Mouse (Mus musculus): ENCODE measurements around the gene Arfgef2.

Gene Arfgef2

DNA sequence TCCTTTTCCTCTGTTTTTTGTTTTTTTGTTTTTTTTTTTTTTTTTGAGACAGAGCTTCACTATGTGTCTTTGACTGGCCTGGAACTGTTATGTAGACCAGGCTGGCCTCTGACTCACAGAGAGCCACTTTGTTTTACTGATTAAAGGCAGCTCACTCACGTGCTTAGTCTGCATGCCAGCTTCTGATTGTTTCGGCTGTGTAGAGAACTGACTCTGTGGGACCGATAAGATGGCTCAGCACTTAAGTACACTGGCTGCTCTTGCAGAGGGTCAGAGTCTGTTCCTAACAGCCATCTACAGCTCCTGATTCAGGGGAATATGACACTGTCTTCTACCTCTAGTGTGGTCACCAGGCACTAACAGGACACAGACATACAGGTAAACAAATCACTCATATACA is 57.1 kb downstream of the Arfgef2 start:
- no peak for DNase-seq

DNA sequence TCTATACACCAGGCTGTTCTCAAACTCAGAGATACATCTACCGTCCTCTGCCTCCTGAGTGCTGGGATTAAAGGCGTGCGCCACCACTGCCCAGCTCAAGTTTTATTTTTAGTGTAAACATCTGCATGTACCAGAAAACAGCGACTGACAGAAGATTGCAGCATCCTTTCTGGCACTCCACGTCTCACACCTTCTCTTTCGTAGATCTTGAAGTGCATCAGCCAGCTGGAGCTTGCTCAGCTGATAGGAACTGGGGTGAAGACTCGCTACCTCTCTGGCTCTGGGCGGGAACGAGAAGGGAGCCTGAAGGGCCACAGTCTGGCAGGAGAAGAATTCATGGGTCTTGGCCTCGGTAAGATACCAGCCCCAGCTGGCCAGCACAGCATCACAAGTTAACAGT is 60.1 kb downstream of the Arfgef2 start:
- DNase-seq, result no peak

DNA sequence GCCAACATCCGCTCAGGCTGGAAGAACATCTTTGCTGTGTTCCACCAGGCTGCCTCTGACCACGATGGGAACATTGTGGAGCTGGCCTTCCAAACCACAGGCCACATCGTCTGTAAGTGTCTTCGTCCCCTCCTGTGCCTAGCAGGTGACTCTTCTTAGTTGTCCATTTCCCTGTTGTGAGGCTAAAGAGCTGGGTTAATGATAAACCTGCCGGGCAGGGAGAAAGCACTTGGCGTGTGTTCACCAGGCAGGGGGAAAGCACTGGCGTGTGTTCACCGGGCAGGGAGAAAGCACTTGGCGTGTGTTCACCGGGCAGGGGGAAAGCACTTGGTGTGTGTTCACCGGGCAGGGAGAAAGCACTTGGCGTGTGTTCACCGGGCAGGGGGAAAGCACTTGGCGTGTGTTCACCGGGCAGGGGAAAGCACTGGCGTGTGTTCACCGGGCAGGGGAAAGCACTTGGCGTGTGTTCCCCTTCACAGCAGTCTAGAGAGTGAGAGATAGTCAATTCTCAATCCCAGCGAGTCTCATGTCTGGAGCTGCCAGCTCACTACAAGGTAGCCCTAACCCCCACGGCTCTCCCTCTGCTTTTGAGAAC is 65.0 kb downstream of the Arfgef2 start:
- DNase-seq, result peak; percentile 11 to 31

DNA sequence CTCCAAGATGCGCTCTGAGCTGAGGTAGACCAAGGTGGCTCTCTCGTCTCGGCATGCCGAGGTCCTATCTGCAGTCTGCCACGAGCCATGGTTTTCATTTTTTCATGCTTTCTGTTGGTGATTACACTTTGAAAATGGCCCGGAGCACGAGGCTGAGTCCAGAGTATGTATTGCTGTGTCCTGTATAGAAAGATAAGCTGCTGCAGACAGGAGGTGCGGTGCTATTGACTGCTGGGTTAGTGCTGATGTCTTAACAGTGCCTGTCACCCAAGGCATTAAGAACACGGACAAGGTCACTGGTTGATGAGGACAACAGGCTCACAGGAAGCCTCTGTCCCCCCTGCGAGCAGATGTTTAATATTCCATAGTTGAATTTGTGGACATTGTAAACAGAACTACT is 65.5 kb downstream of the Arfgef2 start:
- no peak for DNase-seq

DNA sequence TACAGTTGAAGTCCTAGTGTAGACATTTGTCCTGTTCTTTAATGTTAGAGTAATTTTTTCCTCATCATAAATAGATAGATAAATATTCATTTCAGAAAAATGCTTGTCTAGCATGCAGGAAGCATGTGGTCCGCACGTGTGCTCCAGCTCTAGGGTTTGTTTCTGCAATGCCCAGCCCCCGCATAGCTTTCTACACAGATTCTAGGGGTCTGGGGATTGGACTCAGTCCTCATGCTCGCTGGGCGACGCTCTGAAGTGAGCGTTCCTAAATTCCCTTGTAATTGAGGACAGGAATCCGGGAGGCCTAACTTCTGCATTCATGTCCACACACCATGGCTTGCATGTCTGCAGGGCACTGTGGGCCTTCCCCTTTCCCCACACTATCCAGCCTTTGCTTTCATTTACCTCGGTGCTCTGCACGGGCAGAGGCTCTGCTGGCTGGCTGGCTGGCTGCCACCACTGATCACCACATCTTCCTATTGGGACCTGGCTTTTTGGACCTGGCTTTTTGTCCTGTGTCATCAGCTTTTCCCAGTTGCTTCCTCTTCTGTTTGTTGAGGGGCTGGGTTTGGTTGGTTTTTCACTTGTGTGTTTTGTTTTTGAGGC is 69.4 kb downstream of the Arfgef2 start:
- DNase-seq, result peak in 1 of 2 experiments; percentile 13

DNA sequence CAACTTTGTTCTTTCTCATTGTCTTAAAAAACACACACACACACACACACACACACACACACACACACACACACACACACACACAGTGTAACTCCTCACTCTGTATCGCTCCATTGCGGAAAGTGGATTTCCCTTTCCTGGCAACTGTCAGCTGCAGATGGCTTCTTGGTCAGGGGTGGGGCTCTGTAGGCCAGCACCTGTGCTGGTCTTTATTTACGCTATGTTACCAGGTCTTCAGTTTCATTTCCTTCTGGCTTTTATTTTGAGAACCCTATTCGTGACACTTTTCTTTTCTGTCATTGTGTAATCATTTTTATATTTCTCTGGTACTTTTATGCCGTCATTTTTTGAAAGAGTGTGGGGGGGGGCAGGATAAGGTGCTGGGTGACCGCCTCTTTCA is 70.2 kb downstream of the Arfgef2 start:
- no peak for DNase-seq

DNA sequence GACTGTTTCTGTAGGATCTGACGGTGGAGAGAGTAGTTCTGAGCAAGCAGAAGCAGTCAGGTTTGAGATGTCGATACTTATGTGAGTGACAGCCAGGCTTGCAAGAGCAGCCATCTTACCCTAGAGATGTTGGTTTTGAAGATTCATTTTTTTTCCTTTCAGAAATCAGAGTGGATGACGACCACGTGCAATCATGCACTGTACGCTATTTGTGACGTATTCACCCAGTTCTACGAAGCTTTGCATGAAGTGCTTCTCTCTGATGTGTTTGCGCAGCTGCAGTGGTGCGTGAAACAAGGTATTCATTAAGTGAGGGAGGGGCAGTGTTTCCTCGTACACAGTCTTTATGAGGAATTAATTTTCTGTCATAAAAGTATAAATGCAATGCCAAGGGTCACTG is 70.9 kb downstream of the Arfgef2 start:
- DNase-seq, result no peak

DNA sequence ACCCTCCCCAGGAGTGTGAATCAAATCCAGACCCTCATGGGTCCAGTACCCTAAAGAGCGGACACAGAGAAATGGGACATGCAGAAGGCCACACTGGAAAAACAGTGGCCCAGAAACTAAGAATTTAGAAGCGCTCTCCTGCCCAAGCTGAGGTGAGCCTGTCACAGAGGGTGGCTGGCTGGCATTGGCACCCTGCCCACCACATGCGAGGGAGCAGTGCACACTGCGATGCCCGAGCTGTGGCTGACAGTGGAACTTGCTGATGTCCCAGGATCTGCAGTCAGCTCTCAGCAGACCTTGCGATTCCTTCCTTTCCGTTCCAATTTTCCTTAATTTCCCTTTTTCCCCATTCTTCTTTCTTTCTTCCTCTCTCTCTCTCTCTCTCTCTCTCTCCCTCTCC is 79.7 kb downstream of the Arfgef2 start:
- DNase-seq, result peak; percentile 22 to 27

DNA sequence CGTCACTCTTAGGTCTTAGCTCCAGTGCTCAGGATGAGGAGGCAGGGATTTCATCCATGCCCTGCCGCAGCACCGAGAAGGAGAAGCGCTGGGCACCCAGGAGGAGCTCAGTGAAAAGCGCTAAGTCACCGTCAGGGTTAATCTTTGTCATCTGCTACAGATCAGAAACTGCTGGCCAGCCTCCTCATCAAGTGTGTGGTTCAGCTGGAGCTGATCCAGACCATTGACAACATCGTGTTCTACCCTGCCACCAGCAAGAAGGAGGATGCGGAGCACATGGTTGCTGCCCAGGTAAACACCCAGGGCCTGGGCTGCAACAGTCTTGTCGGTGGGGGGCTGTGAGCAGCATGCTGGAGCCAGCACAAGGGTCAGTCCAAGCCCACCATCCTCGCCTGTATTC is 80.2 kb downstream of the Arfgef2 start:
- no peak for DNase-seq

DNA sequence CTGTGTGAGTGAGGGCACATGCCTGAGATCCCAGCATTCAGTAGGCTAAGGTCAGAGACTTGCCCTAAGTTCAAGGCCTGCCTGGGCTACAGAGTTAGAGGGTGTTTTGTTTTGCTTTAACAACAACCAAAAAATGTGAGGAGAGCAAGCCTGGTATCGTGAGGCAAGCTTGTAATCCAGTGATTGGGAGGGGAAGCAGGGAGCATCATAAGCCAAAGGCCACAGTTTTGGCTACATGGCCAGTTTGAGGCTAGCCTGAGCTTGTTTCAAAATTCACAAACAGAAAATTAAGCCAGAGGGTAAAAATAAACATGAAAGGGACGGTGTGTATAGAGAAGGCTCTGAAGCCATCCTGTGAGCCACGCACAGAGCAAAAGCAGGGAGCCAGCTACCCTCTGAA is 80.8 kb downstream of the Arfgef2 start:
- no peak for DNase-seq

DNA sequence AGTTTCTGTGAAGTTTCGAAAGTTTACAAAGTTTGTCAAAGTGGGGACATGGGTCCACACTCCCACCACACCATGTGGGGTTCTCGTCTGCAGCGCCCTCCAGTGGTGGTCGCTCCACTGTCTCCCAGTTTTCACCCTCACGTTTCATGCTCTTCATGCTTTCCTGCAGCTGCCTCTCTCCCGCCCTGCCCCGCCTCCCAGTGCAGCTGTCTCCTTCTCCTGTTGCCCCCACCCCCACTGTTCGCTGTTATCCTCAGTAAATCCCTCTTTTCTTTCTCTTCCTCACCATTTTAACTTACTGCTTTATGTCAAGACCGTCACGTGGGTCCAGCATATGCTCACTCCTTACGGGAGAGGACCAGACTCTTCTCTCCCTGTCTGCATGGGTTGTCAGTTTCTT is 82.4 kb downstream of the Arfgef2 start:
- peak in 1 of 2 experiments; percentile 20 for DNase-seq

DNA sequence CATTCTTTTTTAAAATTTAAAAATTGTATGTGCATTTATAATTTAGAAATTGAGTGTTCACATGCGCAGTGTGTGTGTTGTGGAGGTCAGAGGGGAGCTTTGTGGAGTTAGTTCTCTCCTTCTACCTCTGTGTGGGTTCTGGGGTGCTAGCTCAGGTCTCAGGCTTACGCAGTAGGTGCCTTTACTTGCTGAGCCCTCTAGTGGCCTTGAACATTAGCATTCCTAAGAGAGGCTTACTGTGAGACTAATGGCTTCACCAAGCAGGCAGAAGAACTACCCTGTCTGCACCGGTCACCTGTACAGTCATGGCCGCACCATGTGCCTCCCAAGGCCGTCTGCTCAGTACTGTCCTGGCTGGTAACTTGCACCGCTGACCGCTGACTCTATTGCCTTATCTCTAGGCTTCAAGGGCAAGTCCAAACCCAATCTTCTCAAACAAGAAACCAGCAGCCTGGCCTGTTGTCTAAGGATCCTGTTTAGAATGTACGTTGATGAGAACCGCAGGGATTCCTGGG is 86.0 kb downstream of the Arfgef2 start:
- no peak for DNase-seq

DNA sequence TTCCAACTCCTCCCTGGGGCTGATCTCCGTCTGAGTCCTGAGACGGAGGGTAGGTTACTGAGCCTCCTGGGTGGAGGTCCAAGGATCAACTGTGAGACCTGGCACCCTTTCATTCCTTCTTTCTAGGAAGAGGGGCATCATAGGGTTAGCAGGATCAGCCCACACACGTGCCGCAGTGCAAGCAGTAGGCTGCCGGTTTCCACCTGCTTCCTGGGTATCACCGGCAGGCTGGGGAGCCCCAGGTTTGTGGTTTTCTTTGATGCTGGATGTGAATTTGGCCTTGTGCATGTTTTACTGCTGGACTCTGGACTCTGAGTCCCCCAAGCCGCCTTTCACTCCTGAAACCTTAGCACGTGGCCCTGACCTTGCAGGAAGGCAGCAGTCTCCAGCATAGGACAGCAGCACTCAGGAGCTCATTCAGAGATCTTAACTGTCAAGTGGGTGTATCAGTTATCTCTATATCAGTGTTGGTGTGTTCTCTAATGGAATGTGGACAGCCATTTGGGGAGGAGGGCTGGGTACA is 86.8 kb downstream of the Arfgef2 start:
- DNase-seq, result no peak

DNA sequence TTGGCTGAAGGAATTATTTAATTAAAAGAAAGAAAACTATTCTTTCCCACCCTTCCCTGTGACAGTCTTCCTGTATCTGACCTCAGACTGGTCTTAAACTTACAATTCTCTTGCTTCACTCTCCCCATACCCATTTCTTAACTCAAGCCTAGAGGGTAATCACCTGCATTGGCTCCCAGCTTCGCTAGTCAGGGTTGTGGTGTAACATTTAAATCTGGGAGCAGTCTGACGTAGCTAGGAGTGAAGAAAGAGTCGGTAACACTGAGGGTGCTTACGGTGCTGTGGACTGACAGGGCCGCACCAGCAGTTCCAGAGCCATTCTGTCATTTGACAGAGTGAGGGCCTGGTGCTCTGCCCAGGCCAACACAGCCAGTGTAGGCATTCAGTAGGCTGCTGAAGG is 87.6 kb downstream of the Arfgef2 start:
- no peak for DNase-seq

DNA sequence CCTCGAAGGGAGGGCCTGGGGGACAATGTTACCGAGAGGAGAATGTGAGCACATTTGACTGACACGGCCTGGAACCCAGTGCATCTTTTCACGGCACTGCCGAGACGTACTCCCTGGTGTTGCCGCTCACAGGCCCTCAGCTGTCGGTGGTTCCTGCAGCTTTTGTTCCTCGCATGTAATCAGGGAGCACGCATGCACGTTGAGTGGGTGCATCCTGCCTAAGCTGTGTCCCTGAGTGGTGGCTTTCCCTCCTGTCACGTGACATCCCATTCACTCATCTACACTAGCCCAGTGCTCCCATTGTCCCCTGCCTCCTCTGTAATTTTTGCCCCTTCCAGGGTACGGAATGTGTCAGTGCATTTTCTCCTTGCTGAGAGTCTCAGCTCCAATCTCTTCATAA is 91.0 kb downstream of the Arfgef2 start:
- DNase-seq, result no peak

DNA sequence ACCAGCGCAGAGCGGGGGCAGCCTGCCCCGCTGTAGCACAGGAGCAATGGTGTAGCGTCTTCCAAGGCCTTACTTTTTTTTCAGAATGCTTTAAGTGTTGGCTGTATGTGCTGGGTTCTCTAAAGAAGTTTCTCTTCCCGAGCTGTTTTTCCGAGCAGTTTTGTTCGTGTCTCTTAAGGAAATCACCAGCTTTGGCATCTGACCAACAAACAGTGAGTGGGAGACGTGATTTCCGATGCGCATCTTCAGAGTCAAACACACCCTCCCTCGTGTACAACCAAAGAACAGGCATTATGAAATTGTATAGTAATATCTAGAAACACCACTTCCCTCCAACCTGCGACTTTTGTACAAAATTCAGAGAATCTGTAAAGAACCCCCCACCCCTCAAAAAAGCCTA is 91.6 kb downstream of the Arfgef2 start:
- no peak for DNase-seq

DNA sequence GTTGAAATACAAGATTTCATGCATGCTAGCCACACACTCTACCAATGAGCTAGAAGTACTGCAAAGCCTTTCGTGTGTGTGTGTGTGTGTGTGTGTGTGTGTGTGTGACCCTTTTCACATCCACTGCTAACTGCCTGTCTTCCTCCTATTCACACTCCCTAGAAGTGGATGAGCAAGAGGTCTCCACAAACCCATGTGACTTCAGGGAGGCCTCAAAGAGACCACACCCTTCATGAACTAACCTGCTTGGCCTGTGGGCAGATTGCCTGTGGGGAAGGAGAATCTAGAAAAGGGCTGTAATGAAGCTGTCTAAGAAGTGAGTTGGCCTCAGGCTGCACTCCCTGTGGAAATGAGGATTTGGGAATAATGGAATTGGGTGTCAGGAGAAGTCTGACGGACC is 93.8 kb downstream of the Arfgef2 start:
- DNase-seq, result no peak

DNA sequence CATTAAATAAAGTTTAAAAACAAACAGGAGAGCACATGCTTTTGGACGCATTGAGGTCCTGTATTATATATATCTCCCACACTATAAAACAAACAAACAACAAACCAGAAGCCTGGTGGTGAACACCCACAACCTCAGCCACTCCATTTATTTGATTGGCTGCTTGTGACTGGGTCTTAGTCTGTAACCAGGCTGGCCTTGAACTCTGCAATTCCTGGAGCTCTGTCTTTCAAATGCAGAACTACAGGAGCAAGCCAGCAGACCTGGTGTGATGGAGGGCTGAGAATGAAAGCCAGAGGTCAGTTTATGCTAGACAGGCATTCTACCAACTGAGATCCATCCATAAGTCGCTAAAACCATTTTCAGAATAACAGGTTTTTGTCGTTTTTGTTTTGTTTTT is 94.4 kb downstream of the Arfgef2 start:
- DNase-seq, result no peak

DNA sequence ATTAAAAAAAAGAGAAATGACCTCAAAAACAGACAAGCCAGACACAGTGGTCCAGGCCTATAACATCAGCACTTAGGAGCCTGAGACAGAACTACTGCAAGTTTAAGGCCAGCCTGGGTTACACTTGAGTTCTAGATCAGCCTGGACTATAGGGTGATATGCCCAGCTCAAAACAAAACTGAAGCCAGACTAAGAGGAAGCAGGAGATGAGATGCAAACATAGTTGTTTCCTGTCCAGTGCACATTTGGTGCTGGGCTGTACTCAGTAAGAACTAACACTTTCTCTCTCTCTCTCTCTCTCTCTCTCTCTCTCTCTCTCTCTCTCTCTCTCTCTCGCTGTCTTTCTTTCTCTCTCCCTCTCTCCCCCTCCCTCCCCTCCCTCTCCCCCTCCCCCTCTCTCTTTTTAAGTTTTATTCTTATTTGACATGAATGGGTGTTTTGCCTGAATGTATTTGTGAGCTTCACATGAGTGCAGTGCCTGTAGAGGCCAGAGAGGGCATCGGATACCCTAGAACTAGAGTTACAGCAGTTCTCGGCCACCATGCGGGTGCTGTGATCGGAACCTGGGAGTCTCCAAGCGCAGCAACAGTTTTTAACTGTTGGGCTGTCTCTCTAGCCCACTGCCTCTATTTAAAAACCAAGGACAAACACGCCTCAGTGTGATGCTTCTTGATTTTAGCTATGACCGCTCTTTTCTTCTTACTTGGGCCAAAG is 95.6 kb downstream of the Arfgef2 start:
- no peak for DNase-seq

DNA sequence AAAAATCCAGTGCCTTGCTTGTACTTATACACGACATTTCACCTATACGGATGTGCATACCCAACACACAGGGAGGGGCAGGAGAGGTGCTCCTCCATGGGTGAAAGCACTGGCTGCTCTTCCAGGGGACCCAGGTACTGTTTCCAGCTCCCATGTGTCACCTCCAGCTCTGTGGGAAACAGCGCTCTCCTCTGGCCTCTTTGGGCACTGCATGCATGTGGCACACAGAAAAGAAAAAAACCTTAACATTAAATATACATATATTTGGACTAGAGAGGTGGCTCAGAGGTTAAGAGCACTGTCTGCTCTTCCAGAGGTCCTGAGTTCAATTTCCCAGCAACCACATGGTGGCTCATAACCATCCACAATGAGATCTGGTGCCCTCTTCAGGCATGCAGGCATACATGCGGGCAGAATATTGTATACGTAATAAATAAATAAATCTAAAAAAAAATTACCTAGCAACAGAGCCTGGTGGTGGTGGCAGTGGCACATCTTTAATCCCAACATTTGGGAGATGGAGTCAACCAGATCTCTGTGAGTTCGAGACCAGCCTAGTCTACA is 98.4 kb downstream of the Arfgef2 start:
- no peak for DNase-seq

DNA sequence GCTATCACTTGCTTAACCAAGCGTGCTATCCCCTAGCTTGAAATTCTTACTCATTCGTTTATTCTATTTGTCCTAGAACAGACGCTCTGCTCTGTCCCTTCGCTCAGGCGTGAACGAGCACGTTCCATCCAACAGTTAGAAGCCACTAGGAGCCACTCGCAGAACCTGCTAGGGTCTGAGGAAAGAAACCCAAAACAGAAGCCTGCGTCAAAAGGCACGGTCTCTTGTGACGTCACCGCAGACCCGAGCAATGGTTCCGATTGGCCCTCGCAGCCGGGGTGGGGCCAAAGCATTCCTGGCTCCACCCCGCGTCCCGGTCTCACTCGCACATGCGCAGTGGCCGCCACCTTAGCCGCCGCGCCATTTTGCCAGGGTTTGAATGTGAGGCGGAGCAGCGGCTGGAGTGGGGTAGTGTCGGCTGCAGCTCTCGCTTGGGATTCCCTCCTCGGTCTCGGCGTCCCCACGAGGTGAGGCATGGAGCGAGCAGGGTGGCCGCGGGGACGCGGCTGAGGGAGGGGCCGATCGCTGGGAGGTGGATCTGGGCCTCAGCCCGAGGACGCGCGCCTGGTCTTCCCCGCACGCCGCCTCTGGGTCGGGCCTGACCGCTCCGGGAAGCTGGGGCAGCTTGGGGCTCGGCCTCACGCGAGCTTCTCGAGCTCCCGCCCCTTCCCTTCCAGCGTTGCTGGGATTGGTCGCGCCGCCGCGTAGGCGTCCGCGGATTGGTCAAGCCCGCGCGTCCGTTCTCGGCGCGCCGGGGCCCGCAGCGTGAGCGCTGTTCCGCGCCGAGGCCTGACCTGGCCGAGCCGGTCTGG is 100.5 kb downstream of the Arfgef2 start, which contains the start of gene Cse1l:
Gene Cse1l, plus strand, starts transcription at position 330 of the 812 bp plus-strand sequence.
- peak; percentile 99 for DNase-seq

DNA sequence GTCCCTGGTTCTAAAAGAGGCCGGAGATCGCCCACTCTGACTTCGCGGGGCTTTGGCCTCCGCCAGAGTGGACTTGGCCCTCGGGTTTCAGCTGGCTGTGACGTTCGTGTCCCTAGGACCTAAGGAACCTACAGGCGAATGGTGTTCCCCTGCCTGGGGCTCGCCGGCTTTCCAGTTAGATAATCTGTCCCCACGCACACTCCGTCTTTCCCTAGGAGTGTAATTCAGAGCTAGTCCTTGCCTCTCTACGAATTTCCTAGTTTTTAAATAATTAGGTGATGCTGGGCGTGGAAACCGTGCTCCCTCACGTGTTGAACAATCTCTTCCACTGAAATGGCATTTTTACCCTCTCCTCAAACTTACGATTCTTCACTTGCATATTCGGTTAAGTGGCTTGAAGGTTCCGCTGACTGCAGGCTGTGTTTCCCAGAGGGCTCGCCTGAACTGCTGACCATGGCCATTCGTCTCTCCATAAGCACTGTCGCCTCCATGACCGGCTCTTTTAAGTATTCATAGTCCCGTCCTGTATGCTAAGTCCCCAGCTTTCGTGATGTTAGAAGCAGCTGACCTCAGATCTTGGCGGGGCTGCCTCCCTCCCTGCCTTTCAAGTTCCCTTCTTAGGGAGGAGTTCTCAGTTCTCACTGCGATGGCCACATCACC is 101.3 kb downstream of the Arfgef2 start:
- peak; percentile 14 to 29 for DNase-seq

Measured in kidney, postnatal 4 days (tissue).